Mouse (Mus musculus): ENCODE measurements at regions not wholly inside any gene's neighbourhood (a gene's known extent, or its start where the extent isn't known, plus 50 kb on each side); places are given as distances from the start of the nearest gene placed in this dataset.

DNA sequence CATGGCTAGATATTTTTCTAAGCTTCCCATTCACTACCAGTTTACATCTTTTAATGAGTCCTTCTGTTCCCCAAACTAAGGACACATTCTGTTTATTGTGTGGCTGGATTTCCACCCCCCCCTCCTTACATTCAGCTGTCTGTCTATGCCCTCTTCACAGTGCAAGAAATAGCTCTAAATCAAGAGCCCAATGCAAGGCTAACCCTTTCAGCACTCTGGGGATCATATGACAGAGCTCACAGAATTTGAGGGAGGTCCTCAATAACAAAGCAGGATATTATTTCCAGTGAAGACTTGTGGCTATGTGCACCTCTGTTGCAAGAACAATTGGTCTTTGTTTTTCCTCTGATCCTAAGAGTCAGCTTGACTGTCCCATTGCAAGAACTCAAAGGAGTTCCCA lies 874.1 kb upstream of the Gje1 start:
- Histone ChIP-seq H3K4me3 (ENCODE audit: control insufficient read depth in 1 of 2, insufficient read depth in 1 of 2, low read depth in 2 of 2, low read length in 2 of 2) (no peak overlapping the region), H3K9ac (ENCODE audit: control insufficient read depth, low read depth, low read length, poor library complexity, severe bottlenecking) (no peak overlapping the region), H3K27ac (ENCODE audit: control insufficient read depth, low read depth, low read length) (no peak overlapping the region), H3K36me3 (ENCODE audit: control insufficient read depth in 1 of 2, insufficient read depth in 2 of 2, low read length in 2 of 2) (no peaks in the 10 kb centered on the region), H3K27me3 (ENCODE audit: control insufficient read depth in 1 of 2, insufficient read depth in 2 of 2, low read length in 2 of 2) (no peaks in the 10 kb centered on the region), H3K9me3 (replicated peaks; ENCODE audit: insufficient read depth, low read length) (no peaks in the 10 kb centered on the region), H3K4me1 (ENCODE audit: control insufficient read depth in 1 of 2, insufficient read depth in 2 of 2, low read length in 2 of 2) (no peaks in the 10 kb centered on the region), H3K79me2 (ENCODE audit: control insufficient read depth, insufficient read depth, low read length, poor library complexity) (no peaks in the 10 kb centered on the region)
- DNase-seq (ENCODE audit: low read depth, low spot score): no peak
- TF ChIP-seq NELFE (IDR thresholded peaks at IDR 0.05; ENCODE audit: low read depth, low read length) (no peak), USF2 (IDR thresholded peaks at IDR 0.05; ENCODE audit: borderline replicate concordance in 1 of 2, insufficient read depth in 1 of 2, low read depth in 1 of 2, low read length in 2 of 2) (no peak)

DNA sequence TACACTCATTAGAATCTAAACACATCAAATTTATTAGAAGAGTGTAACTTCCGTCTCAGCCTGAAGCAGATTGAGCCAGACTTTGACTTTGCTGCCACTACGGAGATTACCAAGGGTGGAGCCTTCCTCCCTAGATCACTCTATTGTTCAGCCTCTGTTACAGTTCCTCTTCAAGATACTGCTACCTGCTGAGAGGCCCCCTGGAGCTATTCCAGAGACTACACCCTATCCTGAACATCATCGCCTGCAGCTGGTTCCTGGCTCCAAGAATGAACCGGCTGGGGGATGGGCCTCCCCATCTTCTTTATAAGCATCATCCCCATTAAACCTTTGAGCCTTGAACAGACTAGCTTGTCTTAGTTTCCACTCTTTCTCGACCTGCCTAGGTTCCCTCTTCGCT lies 868.1 kb upstream of the Gje1 start:
- no peaks in the 10 kb centered on the region for H3K4me1 ChIP-seq (ENCODE audit: control insufficient read depth in 1 of 2, insufficient read depth in 2 of 2, low read length in 2 of 2)
- H3K4me3 ChIP-seq (ENCODE audit: control insufficient read depth in 1 of 2, insufficient read depth in 1 of 2, low read depth in 2 of 2, low read length in 2 of 2): no peak overlapping the region
- no peaks in the 10 kb centered on the region for H3K36me3 ChIP-seq (ENCODE audit: control insufficient read depth in 1 of 2, insufficient read depth in 2 of 2, low read length in 2 of 2)
- no peaks in the 10 kb centered on the region for H3K9me3 ChIP-seq (replicated peaks; ENCODE audit: insufficient read depth, low read length)
- H3K79me2 ChIP-seq (ENCODE audit: control insufficient read depth, insufficient read depth, low read length, poor library complexity): no peaks in the 10 kb centered on the region
- H3K9ac ChIP-seq (ENCODE audit: control insufficient read depth, low read depth, low read length, poor library complexity, severe bottlenecking): no peak overlapping the region
- TF ChIP-seq MEF2A (IDR thresholded peaks at IDR 0.05; ENCODE audit: extremely low read depth, insufficient replicate concordance, low read depth, low read length, poor library complexity, severe bottlenecking): no peak
- TF ChIP-seq MYC (IDR thresholded peaks at IDR 0.05; ENCODE audit: low read depth, low read length): no peak
- TF ChIP-seq GATA1 (IDR thresholded peaks at IDR 0.05; ENCODE audit: low read depth, low read length): no peak
- TF ChIP-seq NRF1 (IDR thresholded peaks at IDR 0.05; ENCODE audit: insufficient read depth, low read depth, low read length, poor library complexity, severe bottlenecking): no peak
- TF ChIP-seq RAD21 (IDR thresholded peaks at IDR 0.05; ENCODE audit: low read depth, low read length): no peak
- TF ChIP-seq USF2 (IDR thresholded peaks at IDR 0.05; ENCODE audit: borderline replicate concordance in 1 of 2, insufficient read depth in 1 of 2, low read depth in 1 of 2, low read length in 2 of 2): no peak
- no peak for TF ChIP-seq ZKSCAN1 (IDR thresholded peaks at IDR 0.05; ENCODE audit: low read depth, low read length)
- no peak for TF ChIP-seq E2F4 (IDR thresholded peaks at IDR 0.05; ENCODE audit: borderline replicate concordance, low read depth, low read length)
- no peak for TF ChIP-seq MXI1 (IDR thresholded peaks at IDR 0.05; ENCODE audit: low read depth, low read length)
- TF ChIP-seq HCFC1 (IDR thresholded peaks at IDR 0.05; ENCODE audit: low read depth, low read length): no peak
- no peak for TF ChIP-seq CHD1 (IDR thresholded peaks at IDR 0.05; ENCODE audit: low read depth, low read length)
- TF ChIP-seq ETS1 (IDR thresholded peaks at IDR 0.05; ENCODE audit: low read depth, low read length): no peak
- no peak for TF ChIP-seq SIN3A (IDR thresholded peaks at IDR 0.05; ENCODE audit: low read length)
- no peak for TF ChIP-seq KAT2A (conservative IDR thresholded peaks at IDR 0.05; ENCODE audit: low read depth, low read length)
- TF ChIP-seq CTCF (IDR thresholded peaks at IDR 0.05 in 2 of 3, conservative IDR thresholded peaks at IDR 0.05 in 1 of 3; ENCODE audit: control insufficient read depth in 1 of 3, insufficient read depth in 1 of 3, low read depth in 2 of 3, low read length in 3 of 3, poor library complexity in 1 of 3, severe bottlenecking in 1 of 3): no peak
- no peaks in the 10 kb centered on the region for H3K27me3 ChIP-seq (ENCODE audit: control insufficient read depth in 1 of 2, insufficient read depth in 2 of 2, low read length in 2 of 2)
- DNase-seq (ENCODE audit: low read depth, low spot score): no peak
- no peak overlapping the region for H3K27ac ChIP-seq (ENCODE audit: control insufficient read depth, low read depth, low read length)
